Mouse (Mus musculus): ENCODE measurements around the gene Plek. TPM values are rescaled to one million over a fixed set of nuclear protein-coding genes. Genes with fewer than 3 reads are reported as not detected.
"Not testable (repeated sequence)": the region's sequence is repeated elsewhere in the genome, so short reads cannot be mapped to it uniquely, and the experiment has no call there.

The Plek gene
- 4.2 and 5.1 TPM in 2 replicates for polyA plus RNA-seq (2015; fragmentation: Nextera tagmentation; extraction: Ambion mirVana)

DNA sequence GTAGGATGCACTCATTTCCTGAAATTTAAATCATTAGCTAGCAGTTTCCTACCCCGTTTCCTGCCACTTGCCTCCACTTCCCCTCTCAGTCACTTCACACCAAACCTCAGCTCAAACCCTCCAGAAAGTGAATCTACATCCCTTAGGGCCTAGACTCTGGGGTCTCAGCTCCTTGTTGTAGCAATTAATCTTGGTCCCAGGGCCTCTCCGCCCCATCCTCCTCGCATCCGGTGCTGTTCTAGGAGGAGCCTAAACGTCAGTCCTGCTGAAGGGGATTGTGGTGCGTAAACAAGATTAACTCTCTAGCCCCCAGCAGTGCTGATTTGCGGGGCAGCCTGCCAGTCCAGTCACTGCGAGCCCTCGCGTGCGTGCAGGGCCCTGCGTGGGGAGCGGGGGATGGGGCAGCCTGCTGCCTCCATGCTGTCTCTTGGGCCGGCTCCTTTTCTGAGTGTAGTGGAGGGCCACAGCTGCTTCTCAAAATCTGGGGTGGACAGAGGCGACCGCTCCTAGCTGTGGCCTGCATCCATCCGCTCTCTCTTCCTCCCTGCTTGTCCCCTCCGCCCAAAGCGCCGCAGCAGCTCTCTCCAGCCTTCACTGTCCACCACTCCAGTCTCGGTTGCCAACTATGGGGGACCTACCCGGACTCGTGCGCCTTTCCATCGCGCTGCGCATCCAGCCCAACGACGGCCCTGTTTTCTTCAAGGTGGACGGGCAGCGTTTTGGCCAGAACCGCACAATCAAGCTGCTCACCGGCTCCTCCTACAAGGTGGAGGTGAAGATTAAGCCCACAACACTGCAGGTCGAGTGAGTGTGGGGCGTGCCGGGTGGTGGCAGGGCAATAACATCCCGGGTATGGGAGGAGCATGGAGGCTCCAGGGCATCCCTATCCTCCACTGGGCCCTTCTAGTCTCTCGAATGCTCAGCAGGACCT, at the start of gene Plek, which contains the start of gene Cnrip1:
TSS of gene Plek (minus strand) at position 837 of the 931 bp plus-strand sequence.
TSS of gene Cnrip1 (plus strand) at position 42 of the 931 bp plus-strand sequence.
- peak; percentile 99 for ATAC-seq (ENCODE audit: low read depth)
- Histone ChIP-seq H3K9ac (peak within 1 kb of the TSS; percentile 93), H3K4me2 (peak within 1 kb of the TSS; percentile 71), H3K27ac (replicated peaks) (peak within 1 kb of the TSS; percentile 96), H3K4me1 (replicated peaks) (peaks cover 33% of the 10 kb centered on the region), H3K36me3 (peaks cover 3% of the 10 kb centered on the region; the same call in 1 of the 2 replicates), H3K9me3 (no peaks in the 10 kb centered on the region), H3K4me3 (peak within 1 kb of the TSS; percentile 72), H3K27me3 (no peaks in the 10 kb centered on the region)
- under 1% methylated on average over 38 of the region's 38 CpGs for WGBS

DNA sequence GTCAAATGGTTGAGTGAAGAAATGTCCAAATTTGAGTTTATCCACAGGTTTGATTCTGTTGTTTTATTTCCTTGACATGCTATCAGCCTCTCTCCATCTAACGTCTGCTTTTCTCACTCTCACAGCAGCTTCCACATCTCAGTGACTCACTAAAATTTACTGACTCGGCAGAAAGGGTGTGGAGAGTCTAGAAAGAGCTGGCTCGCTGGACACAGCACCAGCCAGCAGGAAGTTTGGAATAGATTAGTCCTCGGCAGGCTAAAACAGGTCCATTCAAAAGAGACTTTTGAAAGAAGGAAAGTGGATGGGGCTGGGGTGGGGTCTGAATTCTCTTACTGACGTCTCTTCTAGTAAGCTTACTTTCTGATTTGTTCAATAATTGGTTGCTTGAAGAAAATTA, 33.9 kb upstream of the Plek start:
- WGBS: 21% methylated on average over 5 of the region's 5 CpGs
- H3K9me3 ChIP-seq: no peaks in the 10 kb centered on the region
- no peaks in the 10 kb centered on the region for H3K27me3 ChIP-seq
- no peaks in the 10 kb centered on the region; the same call in 1 of the 2 replicates for H3K4me1 ChIP-seq (replicated peaks)
- no peak overlapping the region for H3K4me2 ChIP-seq
- H3K4me3 ChIP-seq: no peak overlapping the region
- H3K36me3 ChIP-seq: peaks cover under 1% of the 10 kb centered on the region; the same call in 1 of the 2 replicates
- ATAC-seq (ENCODE audit: low read depth): no peak
- H3K27ac ChIP-seq (replicated peaks): no peak overlapping the region
- no peak overlapping the region for H3K9ac ChIP-seq

DNA sequence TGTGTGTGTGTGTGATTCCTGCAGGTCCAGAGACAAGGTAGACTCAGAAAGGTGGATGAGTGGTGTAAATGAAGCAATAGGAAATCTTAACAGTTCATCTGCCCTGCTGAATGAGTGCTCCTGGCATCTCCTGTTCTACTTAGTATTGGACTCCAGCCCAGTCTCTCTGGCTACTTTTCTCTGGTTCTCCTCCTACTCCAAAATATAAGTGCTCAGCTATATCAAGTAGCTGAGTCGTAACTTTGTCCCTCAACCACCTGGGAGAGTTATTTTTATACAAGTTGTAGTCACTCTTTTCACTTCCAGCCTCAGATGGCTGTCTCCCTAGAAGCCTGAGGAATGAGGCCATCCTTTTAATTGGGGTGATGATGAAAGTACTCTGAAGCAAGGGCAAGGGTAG, 31.7 kb upstream of the Plek start:
- no peak overlapping the region for H3K27ac ChIP-seq (replicated peaks)
- 67% methylated on average over 1 of the region's 1 CpGs for WGBS

GRCm38 (mm10) chr11:17083455-17083854, 31.3 kb upstream of the Plek start:
- ATAC-seq (ENCODE audit: low read depth): no peak
- Histone ChIP-seq H3K27ac (replicated peaks) (no peak overlapping the region), H3K4me2 (no peak overlapping the region), H3K36me3 (peaks cover 17% of the 10 kb centered on the region), H3K9me3 (no peaks in the 10 kb centered on the region), H3K27me3 (no peaks in the 10 kb centered on the region), H3K9ac (no peak overlapping the region), H3K4me1 (replicated peaks) (no peaks in the 10 kb centered on the region; the same call in 1 of the 2 replicates), H3K4me3 (no peak overlapping the region)
- 95% methylated on average over 3 of the region's 3 CpGs for WGBS

More for the DNA sequence above, 31.7 kb upstream of the Plek start:
- no peaks in the 10 kb centered on the region for H3K9me3 ChIP-seq
- no peak overlapping the region for H3K4me2 ChIP-seq
- ATAC-seq (ENCODE audit: low read depth): no peak
- no peak overlapping the region for H3K9ac ChIP-seq
- no peak overlapping the region for H3K4me3 ChIP-seq
- peaks cover 13% of the 10 kb centered on the region for H3K36me3 ChIP-seq
- H3K4me1 ChIP-seq (replicated peaks): no peaks in the 10 kb centered on the region; the same call in 1 of the 2 replicates
- H3K27me3 ChIP-seq: no peaks in the 10 kb centered on the region

- no peak overlapping the region for H3K9ac ChIP-seq
- peaks cover 21% of the 10 kb centered on the region for H3K36me3 ChIP-seq
- WGBS: 26% methylated on average over 2 of the region's 2 CpGs
- H3K27me3 ChIP-seq: no peaks in the 10 kb centered on the region
- no peak overlapping the region for H3K4me3 ChIP-seq
- no peaks in the 10 kb centered on the region; the same call in 1 of the 2 replicates for H3K4me1 ChIP-seq (replicated peaks)
- H3K9me3 ChIP-seq: no peaks in the 10 kb centered on the region
- no peak overlapping the region for H3K27ac ChIP-seq (replicated peaks)
- no peak for ATAC-seq (ENCODE audit: low read depth)
- H3K4me2 ChIP-seq: no peak overlapping the region
Measured at GRCm38 (mm10) chr11:17082953-17083352, 30.8 kb upstream of the Plek start.

DNA sequence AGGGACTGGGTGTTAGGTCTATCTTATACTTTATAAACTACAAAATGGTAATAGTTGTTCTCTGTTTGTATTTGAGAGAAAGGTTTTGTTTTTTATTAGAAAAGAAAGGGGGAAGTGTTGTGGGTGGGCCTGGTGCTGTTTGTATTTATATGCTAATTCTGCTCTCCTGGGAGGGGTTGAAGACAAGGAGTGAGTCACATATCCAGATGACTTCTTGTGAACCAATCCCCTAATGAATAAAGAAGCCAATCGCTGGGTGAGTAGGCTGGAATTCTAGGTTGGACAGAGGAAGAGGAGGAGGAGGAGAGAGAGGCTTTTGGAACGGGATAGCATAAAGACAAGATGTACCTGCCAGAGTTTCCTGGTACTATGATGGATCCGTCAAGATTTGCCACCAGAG, 29.9 kb upstream of the Plek start:
- Histone ChIP-seq H3K36me3 (peaks cover 21% of the 10 kb centered on the region), H3K9me3 (no peaks in the 10 kb centered on the region), H3K9ac (no peak overlapping the region), H3K4me2 (no peak overlapping the region), H3K4me1 (replicated peaks) (no peaks in the 10 kb centered on the region; the same call in 1 of the 2 replicates), H3K27me3 (no peaks in the 10 kb centered on the region), H3K27ac (replicated peaks) (no peak overlapping the region), H3K4me3 (no peak overlapping the region)
- 51% methylated on average over 3 of the region's 3 CpGs for WGBS
- no peak for ATAC-seq (ENCODE audit: low read depth)

- Histone ChIP-seq H3K27ac (replicated peaks) (no peak overlapping the region), H3K36me3 (peaks cover 23% of the 10 kb centered on the region), H3K4me2 (no peak overlapping the region), H3K4me1 (replicated peaks) (no peaks in the 10 kb centered on the region), H3K27me3 (no peaks in the 10 kb centered on the region), H3K9ac (no peak overlapping the region), H3K9me3 (no peaks in the 10 kb centered on the region), H3K4me3 (no peak overlapping the region)
- ATAC-seq (ENCODE audit: low read depth): no peak
- 95% methylated on average over 2 of the region's 2 CpGs for WGBS
Measured at GRCm38 (mm10) chr11:17075656-17076055, 23.5 kb upstream of the Plek start.

GRCm38 (mm10) chr11:17069360-17069759, 17.2 kb upstream of the Plek start:
- not testable (repeated sequence) for H3K4me3 ChIP-seq; H3K9ac ChIP-seq; H3K27me3 ChIP-seq; ATAC-seq (ENCODE audit: low read depth); H3K27ac ChIP-seq (replicated peaks); H3K36me3 ChIP-seq; H3K4me2 ChIP-seq; H3K4me1 ChIP-seq (replicated peaks); H3K9me3 ChIP-seq
- WGBS: 92% methylated on average over 2 of the region's 2 CpGs

- Histone ChIP-seq H3K9me3 (no peaks in the 10 kb centered on the region), H3K4me1 (replicated peaks) (peaks cover 33% of the 10 kb centered on the region), H3K27me3 (no peaks in the 10 kb centered on the region), H3K4me3 (peak overlapping the region; percentile 72), H3K9ac (peak overlapping the region; percentile 93), H3K36me3 (peaks cover 3% of the 10 kb centered on the region; the same call in 1 of the 2 replicates), H3K4me2 (peak overlapping the region; percentile 71), H3K27ac (replicated peaks) (peak overlapping the region; percentile 96)
- WGBS: 18% methylated on average over 6 of the region's 6 CpGs
- 0 out of 2 replicates have a peak, but pooled peaks have one; percentile 14 for ATAC-seq (ENCODE audit: low read depth)
Measured at GRCm38 (mm10) chr11:17052476-17053049, 382 bp upstream of the Plek start.

GRCm38 (mm10) chr11:17045806-17046205, 6.4 kb downstream of the Plek start:
- Histone ChIP-seq H3K4me2 (no peak overlapping the region), H3K4me3 (no peak overlapping the region), H3K36me3 (no peaks in the 10 kb centered on the region), H3K9ac (no peak overlapping the region), H3K9me3 (no peaks in the 10 kb centered on the region), H3K4me1 (replicated peaks) (peaks cover under 1% of the 10 kb centered on the region; the same call in 1 of the 2 replicates), H3K27ac (replicated peaks) (no peak overlapping the region), H3K27me3 (no peaks in the 10 kb centered on the region)
- no peak for ATAC-seq (ENCODE audit: low read depth)
- WGBS: 91% methylated on average over 2 of the region's 2 CpGs

GRCm38 (mm10) chr11:17023984-17024383, 28.2 kb downstream of the Plek start:
- 0 out of 2 replicates have a peak, but pooled peaks cover 2% of the 10 kb centered on the region for H3K9me3 ChIP-seq
- H3K27me3 ChIP-seq: no peaks in the 10 kb centered on the region
- 92% methylated on average over 3 of the region's 3 CpGs for WGBS
- H3K9ac ChIP-seq: no peak overlapping the region
- H3K27ac ChIP-seq (replicated peaks): no peak overlapping the region
- H3K4me1 ChIP-seq (replicated peaks): no peaks in the 10 kb centered on the region
- no peak overlapping the region for H3K4me2 ChIP-seq
- no peak overlapping the region for H3K4me3 ChIP-seq
- ATAC-seq (ENCODE audit: low read depth): no peak
- no peaks in the 10 kb centered on the region for H3K36me3 ChIP-seq

DNA sequence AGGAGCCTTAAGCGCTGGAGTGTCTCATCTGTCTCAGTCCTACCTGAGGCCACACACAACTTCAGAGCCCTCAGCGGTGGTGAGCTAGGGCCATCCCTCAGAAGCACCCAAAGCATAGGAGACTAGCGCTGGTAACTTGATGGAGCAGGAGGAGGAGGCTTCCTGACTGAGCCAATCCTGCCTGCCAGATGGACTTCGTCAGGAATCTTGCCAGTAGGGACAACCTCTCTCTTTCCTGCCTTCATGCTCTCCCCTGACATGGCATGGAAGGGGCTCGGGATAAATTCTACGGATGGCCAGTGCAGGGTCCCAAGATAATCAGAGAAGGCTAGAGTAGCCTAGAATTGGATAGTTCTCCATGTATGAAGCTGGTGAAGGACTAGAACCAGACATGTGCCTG, 29.0 kb downstream of the Plek start:
- no peak overlapping the region for H3K27ac ChIP-seq (replicated peaks)
- no peaks in the 10 kb centered on the region for H3K36me3 ChIP-seq
- no peaks in the 10 kb centered on the region for H3K27me3 ChIP-seq
- H3K9me3 ChIP-seq: peaks cover 10% of the 10 kb centered on the region; the same call in 1 of the 2 replicates
- ATAC-seq (ENCODE audit: low read depth): no peak
- no peak overlapping the region for H3K4me3 ChIP-seq
- WGBS: 86% methylated on average over 6 of the region's 6 CpGs
- no peaks in the 10 kb centered on the region for H3K4me1 ChIP-seq (replicated peaks)
- no peak overlapping the region for H3K9ac ChIP-seq
- H3K4me2 ChIP-seq: no peak overlapping the region
